Mouse (Mus musculus): Measurements from ENCODE around the gene Camta2.

DNA sequence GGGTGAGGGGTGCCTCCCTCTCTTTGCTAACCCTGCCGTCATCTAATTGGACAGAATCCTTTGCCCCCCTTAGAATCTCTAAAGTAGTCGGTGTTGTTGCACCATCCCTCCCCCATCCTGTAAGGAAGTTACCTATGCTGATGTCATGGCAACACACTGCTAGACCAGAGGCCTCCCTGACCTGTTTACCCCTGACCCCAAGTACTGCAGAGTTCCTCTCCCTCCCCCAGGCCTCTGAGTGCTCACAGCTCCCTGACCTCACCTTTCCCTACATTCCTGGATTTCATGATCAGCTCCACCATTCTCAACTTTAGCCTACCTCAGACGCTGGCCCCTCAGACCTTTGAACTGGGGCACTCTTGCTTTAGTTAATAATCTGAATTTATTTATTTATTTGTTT lies 18.2 kb upstream of the Camta2 start:
- TF ChIP-seq CTCF (IDR thresholded peaks at IDR 0.05; ENCODE audit: low read depth) (no peak), EP300 (IDR thresholded peaks at IDR 0.05; ENCODE audit: low read depth) (no peak)
